Mouse (Mus musculus) liver, postnatal 0 days (tissue): ENCODE data around the gene Fam189a2. TPM values are rescaled to one million over a fixed set of nuclear protein-coding genes. Genes with fewer than 3 reads are reported as not detected.

ENCODE experiments used
- ATAC-seq: fragments of 200-750 bp; cut with Nextera tagmentation; 2 replicates; pipeline ENCODE4 v1.8.0; 2017; ENCODE audit warnings: mild to moderate bottlenecking, moderate library complexity
- DNase-seq: peaks from one replicate; pipeline ENCODE4 v3.0.0-alpha.2; 2016
- H3K27ac ChIP-seq: fragments of 300-500 bp; sonication (generic); 2 replicates; pipeline ENCODE4 v1.5.1; 2014; ENCODE audit warnings: antibody characterized with exemption, moderate library complexity, mild to moderate bottlenecking, low read depth
- H3K27me3 ChIP-seq: fragments of 300-500 bp; sonication (generic); 2 replicates; pipeline ENCODE4 v1.6.1; 2014; ENCODE audit warnings: low read length, control low read depth, mixed read lengths; ENCODE audit not compliant: insufficient read depth
- H3K36me3 ChIP-seq: fragments of 300-500 bp; sonication (generic); replicated peaks from 2 replicates; pipeline ENCODE4 v1.6.1; 2014; ENCODE audit warnings: mild to moderate bottlenecking, control low read depth, low read length, moderate library complexity, mixed read lengths; ENCODE audit not compliant: insufficient read depth
- H3K4me1 ChIP-seq: fragments of 300-500 bp; sonication (generic); 2 replicates; pipeline ENCODE4 v1.6.1; 2014; ENCODE audit warnings: antibody characterized with exemption, mild to moderate bottlenecking, control low read depth; ENCODE audit not compliant: insufficient read depth
- H3K4me2 ChIP-seq: fragments of 300-500 bp; sonication (generic); 2 replicates; pipeline ENCODE4 v1.6.1; 2014; ENCODE audit warnings: low read depth, mild to moderate bottlenecking, low read length, moderate library complexity, mixed read lengths
- H3K4me3 ChIP-seq: fragments of 300-500 bp; sonication (generic); 2 replicates; pipeline ENCODE4 v1.5.1; 2014; ENCODE audit warnings: low read depth, low read length
- H3K9ac ChIP-seq: fragments of 300-500 bp; sonication (generic); replicated peaks from 2 replicates; pipeline ENCODE4 v1.6.1; 2014; ENCODE audit warnings: mild to moderate bottlenecking, moderate library complexity
- H3K9me3 ChIP-seq: fragments of 300-500 bp; sonication (generic); 2 replicates; pipeline ENCODE4 v1.6.1; 2016; ENCODE audit warnings: mild to moderate bottlenecking, control low read depth, low read length, mixed read lengths
- CTCF ChIP-seq: sonication (generic); IDR thresholded peaks from 2 replicates; pipeline ENCODE4 v1.5.1; 2016; ENCODE audit warnings: antibody characterized with exemption, low read depth
- EP300 ChIP-seq: IDR thresholded peaks from 2 replicates; pipeline ENCODE4 v1.6.1; 2016; ENCODE audit warnings: antibody characterized with exemption, low read depth, mild to moderate bottlenecking
- WGBS: fragments of 180-500 bp; shearing (Covaris S2); extraction: QIAGEN DNeasy Blood & Tissue Kit; methylation state at CpG from one replicate; pipeline ENCODE4 v1.1.7; 2014; ENCODE audit not compliant: insufficient replicate concordance; 5-methylcytosine and 5-hydroxymethylcytosine counted together
- polyA plus RNA-seq: library from polyadenylated mRNA; unstranded; fragments of >200 nt; fragmentation: Nextera tagmentation; extraction: Ambion mirVana; gene quantifications from 2 replicates; pipeline ENCODE4 v1.2.1, GENCODE M21; 2015

Gene Fam189a2
- polyA plus RNA-seq, 1 experiment from 2014 or later, result 0.11 TPM

DNA sequence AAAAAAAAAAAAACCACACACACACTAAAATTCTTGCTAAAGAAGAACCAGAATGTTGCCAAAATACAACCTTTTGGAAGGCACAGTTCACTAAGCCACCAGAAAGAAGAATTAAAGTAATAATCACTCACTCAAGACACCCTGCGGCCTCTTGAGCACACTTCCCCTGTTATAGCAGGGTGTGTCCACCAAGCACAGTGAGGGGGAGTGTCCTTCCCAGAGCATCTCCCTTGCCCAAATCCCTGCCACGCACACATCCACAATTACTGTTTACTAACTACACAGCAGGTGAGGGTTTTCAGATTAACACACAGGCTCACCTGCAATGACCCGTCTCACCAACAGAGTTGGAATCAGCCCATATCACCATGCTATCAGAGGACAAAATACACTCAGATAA, 8.0 kb downstream of the Fam189a2 start:
- ATAC-seq, result no peak
- H3K4me2 ChIP-seq, result no peak overlapping the region

GRCm38 (mm10) chr19:24022301-24022700, 8.5 kb downstream of the Fam189a2 start:
- no peak overlapping the region for H3K4me2 ChIP-seq
- H3K27me3 ChIP-seq, result no peaks in the 10 kb centered on the region
- H3K4me1 ChIP-seq, result no peaks in the 10 kb centered on the region
- no peaks in the 10 kb centered on the region for H3K9me3 ChIP-seq
- no peak overlapping the region for H3K27ac ChIP-seq
- no peak for TF ChIP-seq EP300
- TF ChIP-seq CTCF, result no peak
- H3K36me3 ChIP-seq, result no peaks in the 10 kb centered on the region
- DNase-seq, result no peak
- H3K4me3 ChIP-seq, result no peak overlapping the region
- no peak for ATAC-seq
- no peak overlapping the region for H3K9ac ChIP-seq
- 35% methylated on average over 6 of the region's 6 CpGs for WGBS

More for the DNA sequence above, 8.0 kb downstream of the Fam189a2 start:
- Histone ChIP-seq H3K4me3 (no peak overlapping the region), H3K9ac (no peak overlapping the region), H3K4me1 (no peaks in the 10 kb centered on the region), H3K36me3 (no peaks in the 10 kb centered on the region), H3K27ac (no peak overlapping the region), H3K27me3 (no peaks in the 10 kb centered on the region), H3K9me3 (no peaks in the 10 kb centered on the region)
- DNase-seq, result no peak
- WGBS, result 61% methylated on average over 3 of the region's 3 CpGs
- TF ChIP-seq EP300, result no peak
- TF ChIP-seq CTCF, result no peak

- H3K27ac ChIP-seq, result no peak overlapping the region
- no peaks in the 10 kb centered on the region for H3K4me1 ChIP-seq
- 70% methylated on average over 3 of the region's 3 CpGs for WGBS
- ATAC-seq (no peak), DNase-seq (no peak)
- no peak overlapping the region for H3K4me3 ChIP-seq
- H3K36me3 ChIP-seq, result no peaks in the 10 kb centered on the region
- no peak overlapping the region for H3K9ac ChIP-seq
- H3K4me2 ChIP-seq, result no peak overlapping the region
- TF ChIP-seq EP300 (no peak), CTCF (no peak)
- no peaks in the 10 kb centered on the region for H3K27me3 ChIP-seq
- H3K9me3 ChIP-seq, result no peaks in the 10 kb centered on the region
Observed at GRCm38 (mm10) chr19:24020736-24021135, 10.1 kb downstream of the Fam189a2 start.

DNA sequence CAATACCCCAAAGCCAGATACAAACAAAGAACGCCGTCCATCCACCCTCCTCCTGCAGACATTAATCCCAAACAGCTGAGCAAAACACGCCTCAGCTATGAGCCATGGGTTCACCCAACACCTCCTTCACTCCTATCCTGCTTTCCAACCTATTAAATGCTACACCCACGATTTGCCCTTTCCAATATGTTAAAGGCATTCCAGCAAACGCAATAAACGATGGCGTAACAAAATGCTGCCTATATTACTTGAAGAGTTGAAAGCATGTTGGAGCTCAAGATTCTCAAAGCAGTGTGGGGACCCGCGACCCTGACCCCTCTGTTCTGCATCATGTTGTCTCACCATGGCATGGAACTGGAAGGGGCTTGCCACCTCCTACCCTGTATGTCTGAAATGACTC, 11.2 kb downstream of the Fam189a2 start:
- Histone ChIP-seq H3K9me3 (no peaks in the 10 kb centered on the region), H3K36me3 (no peaks in the 10 kb centered on the region), H3K27me3 (no peaks in the 10 kb centered on the region), H3K4me1 (no peaks in the 10 kb centered on the region), H3K9ac (no peak overlapping the region), H3K27ac (no peak overlapping the region), H3K4me2 (no peak overlapping the region), H3K4me3 (no peak overlapping the region)
- TF ChIP-seq EP300, result no peak
- no peak for TF ChIP-seq CTCF
- DNase-seq (no peak), ATAC-seq (no peak)
- WGBS, result 74% methylated on average over 9 of the region's 9 CpGs

DNA sequence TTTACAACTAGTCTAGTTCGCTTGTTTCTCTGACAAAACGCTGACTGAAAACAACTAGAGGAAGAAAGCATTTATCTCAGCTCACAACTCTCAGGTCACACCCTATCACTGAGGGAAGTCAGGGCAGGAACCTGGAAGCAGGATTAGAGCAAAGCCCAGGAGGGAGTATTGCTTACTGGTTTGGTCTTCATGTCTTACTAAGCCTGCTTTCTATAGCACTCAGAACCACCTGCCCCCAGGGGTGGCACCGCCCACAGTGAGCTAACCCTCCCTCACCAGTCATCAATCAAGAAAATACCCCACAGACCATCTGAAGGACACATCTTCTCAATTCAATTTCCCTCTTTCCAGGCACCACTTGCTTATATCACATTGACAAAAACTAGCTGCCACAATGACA, 12.4 kb downstream of the Fam189a2 start:
- Histone ChIP-seq H3K4me1 (no peaks in the 10 kb centered on the region), H3K27me3 (no peaks in the 10 kb centered on the region), H3K4me2 (no peak overlapping the region), H3K9ac (no peak overlapping the region), H3K9me3 (no peaks in the 10 kb centered on the region), H3K36me3 (no peaks in the 10 kb centered on the region), H3K27ac (no peak overlapping the region), H3K4me3 (no peak overlapping the region)
- WGBS, result 63% methylated on average over 3 of the region's 3 CpGs
- DNase-seq (no peak), ATAC-seq (no peak)
- no peak for TF ChIP-seq EP300
- no peak for TF ChIP-seq CTCF

GRCm38 (mm10) chr19:24017892-24018291, 12.9 kb downstream of the Fam189a2 start:
- Histone ChIP-seq H3K4me3 (no peak overlapping the region), H3K36me3 (no peaks in the 10 kb centered on the region), H3K9me3 (no peaks in the 10 kb centered on the region), H3K4me2 (no peak overlapping the region), H3K9ac (no peak overlapping the region), H3K27ac (no peak overlapping the region), H3K27me3 (no peaks in the 10 kb centered on the region), H3K4me1 (no peaks in the 10 kb centered on the region)
- 56% methylated on average over 3 of the region's 3 CpGs for WGBS
- ATAC-seq (no peak), DNase-seq (no peak)
- no peak for TF ChIP-seq EP300
- no peak for TF ChIP-seq CTCF

- 18% methylated on average over 1 of the region's 1 CpGs for WGBS
Observed at GRCm38 (mm10) chr19:24017427-24017826, 13.4 kb downstream of the Fam189a2 start.

More at GRCm38 (mm10) chr19:24017427-24017826, 13.4 kb downstream of the Fam189a2 start:
- ATAC-seq (no peak), DNase-seq (no peak)
- no peak for TF ChIP-seq CTCF
- no peak for TF ChIP-seq EP300
- no peaks in the 10 kb centered on the region for H3K36me3 ChIP-seq
- no peaks in the 10 kb centered on the region for H3K4me1 ChIP-seq
- H3K9ac ChIP-seq, result no peak overlapping the region
- no peaks in the 10 kb centered on the region for H3K27me3 ChIP-seq
- no peaks in the 10 kb centered on the region for H3K9me3 ChIP-seq
- H3K27ac ChIP-seq, result no peak overlapping the region
- no peak overlapping the region for H3K4me3 ChIP-seq
- H3K4me2 ChIP-seq, result no peak overlapping the region
